Mouse (Mus musculus) spleen, postnatal 10 days (tissue): ENCODE results near the gene Vps13c.

Experiments used
- DNase-seq, 2 experiments: peaks; one replicate each; pipeline ENCODE4 v3.0.0; 2021 to 2022; ENCODE audit warnings: low spot score in 2 of 2

Vps13c gene

GRCm38 (mm10) chr9:67831359-67832045 lies 8.7 kb upstream of the Vps13c start:
- DNase-seq = peak in 1 of 2 experiments; percentile 18

- DNase-seq = no peak
Measured at GRCm38 (mm10) chr9:67832046-67832605, 8.1 kb upstream of the Vps13c start, which contains the start of gene C2cd4a. C2cd4a (minus strand) TSS chr9:67832330.

GRCm38 (mm10) chr9:67834535-67834934 lies 5.7 kb upstream of the Vps13c start:
- DNase-seq = no peak

GRCm38 (mm10) chr9:67837311-67837710 lies 2.9 kb upstream of the Vps13c start:
- no peak for DNase-seq

- DNase-seq = no peak
Measured at GRCm38 (mm10) chr9:67842797-67843196, 2.6 kb downstream of the Vps13c start.

- no peak for DNase-seq
Measured at GRCm38 (mm10) chr9:67845012-67845411, 4.8 kb downstream of the Vps13c start.

GRCm38 (mm10) chr9:67845648-67846047 lies 5.5 kb downstream of the Vps13c start:
- DNase-seq = no peak

GRCm38 (mm10) chr9:67846089-67846488 lies 5.9 kb downstream of the Vps13c start:
- DNase-seq = no peak

- no peak for DNase-seq
Measured at GRCm38 (mm10) chr9:67847606-67848005, 7.4 kb downstream of the Vps13c start.

- no peak for DNase-seq
Measured at GRCm38 (mm10) chr9:67849397-67849796, 9.2 kb downstream of the Vps13c start.

- DNase-seq = no peak
Measured at GRCm38 (mm10) chr9:67849846-67850245, 9.7 kb downstream of the Vps13c start.

GRCm38 (mm10) chr9:67851150-67851549 lies 11.0 kb downstream of the Vps13c start:
- peak in 1 of 2 experiments; percentile 42 for DNase-seq

- no peak for DNase-seq
Measured at GRCm38 (mm10) chr9:67860273-67860672, 20.1 kb downstream of the Vps13c start.

- DNase-seq = no peak
Measured at GRCm38 (mm10) chr9:67863332-67863731, 23.1 kb downstream of the Vps13c start.

GRCm38 (mm10) chr9:67864011-67864410 lies 23.8 kb downstream of the Vps13c start:
- no peak for DNase-seq

GRCm38 (mm10) chr9:67865411-67865810 lies 25.2 kb downstream of the Vps13c start:
- DNase-seq = no peak

- DNase-seq = no peak
Measured at GRCm38 (mm10) chr9:67867411-67867810, 27.2 kb downstream of the Vps13c start.

GRCm38 (mm10) chr9:67869691-67870450 lies 29.7 kb downstream of the Vps13c start:
- no peak for DNase-seq

GRCm38 (mm10) chr9:67874522-67875222 lies 34.5 kb downstream of the Vps13c start:
- DNase-seq = no peak

GRCm38 (mm10) chr9:67875337-67875736 lies 35.1 kb downstream of the Vps13c start:
- peak in 1 of 2 experiments; percentile 33 for DNase-seq

GRCm38 (mm10) chr9:67877081-67877718 lies 37.0 kb downstream of the Vps13c start:
- DNase-seq = no peak
